7 mouse cellular contexts compared by ENCODE assay signal in the genomic region with DNA sequence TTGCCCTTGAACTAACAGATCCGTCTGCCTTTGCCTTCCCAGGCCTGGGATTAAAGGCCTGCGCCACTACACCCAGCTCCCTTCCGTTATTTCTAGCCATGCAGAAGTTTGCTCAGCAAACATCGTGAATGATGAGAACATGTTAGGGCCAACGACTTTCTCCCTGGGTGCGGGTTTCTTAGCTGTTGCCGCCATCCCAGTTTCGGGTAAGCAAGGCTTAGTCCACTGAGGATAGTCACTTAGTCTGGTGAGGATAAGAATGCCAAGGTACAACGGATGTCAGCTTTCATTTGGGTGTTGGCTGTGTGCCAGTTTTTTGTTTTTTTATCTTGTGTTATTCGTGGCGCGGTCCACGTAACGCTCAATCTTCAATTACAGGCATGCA. TPM values are rescaled to one million over a fixed set of nuclear protein-coding genes. Genes with fewer than 3 reads are reported as not detected.
DNase-seq lines count a peak whose midpoint lies in the region; ATAC-seq and TF ChIP-seq lines count a peak whose summit lies in the region.

No protein-coding gene starts in this region.

- H3K36me3 ChIP-seq in forebrain, postnatal 0 days (ENCODE audit: insufficient read depth): peaks cover 13% of the 10 kb centered on the region; the same call in 1 of the 2 replicates
- peaks cover 20% of the 10 kb centered on the region for H3K36me3 ChIP-seq in hindbrain, embryonic 14.5 days (replicated peaks; ENCODE audit: control insufficient read depth, insufficient read depth)
- H3K36me3 ChIP-seq in small intestine, adult 2 months (ENCODE audit: control insufficient read depth, insufficient read depth, low read length): peaks cover 12% of the 10 kb centered on the region

- peak overlapping the region; percentile 29 for H3K27ac ChIP-seq in cerebellum, adult 2 months (ENCODE audit: insufficient read depth, low read length)
- peak overlapping the region; percentile 78; the same call in 1 of the 2 replicates for H3K27ac ChIP-seq in forebrain, postnatal 0 days (ENCODE audit: low read depth, low read length)
- peak overlapping the region; percentile 79 for H3K27ac ChIP-seq in hindbrain, embryonic 14.5 days
- H3K27ac ChIP-seq in small intestine, adult 2 months (ENCODE audit: insufficient read depth, low read depth, low read length): peak overlapping the region; percentile 23

- peak overlapping the region; percentile 62 for H3K4me2 ChIP-seq in forebrain, postnatal 0 days (ENCODE audit: low read depth)
- H3K4me2 ChIP-seq in hindbrain, embryonic 14.5 days (replicated peaks): peak overlapping the region; percentile 49

- H3K4me1 ChIP-seq in cerebellum, adult 2 months (ENCODE audit: control insufficient read depth, insufficient read depth, low read length): no peaks in the 10 kb centered on the region
- H3K4me1 ChIP-seq in forebrain, postnatal 0 days (ENCODE audit: insufficient read depth): peaks cover 4% of the 10 kb centered on the region; the same call in 1 of the 2 replicates
- H3K4me1 ChIP-seq in hindbrain, embryonic 14.5 days (replicated peaks; ENCODE audit: control insufficient read depth, insufficient read depth, low read length): peaks cover 9% of the 10 kb centered on the region
- no peaks in the 10 kb centered on the region for H3K4me1 ChIP-seq in small intestine, adult 2 months (ENCODE audit: control insufficient read depth, insufficient read depth, insufficient read length, low read length)

- H3K4me3 ChIP-seq in cerebellum, adult 2 months (replicated peaks; ENCODE audit: insufficient read depth, low read depth, low read length): peak overlapping the region; percentile 70
- H3K4me3 ChIP-seq in forebrain, postnatal 0 days (ENCODE audit: low read depth, low read length): peak overlapping the region; percentile 86
- peak overlapping the region; percentile 80 for H3K4me3 ChIP-seq in hindbrain, embryonic 14.5 days (replicated peaks; ENCODE audit: low read length)
- H3K4me3 ChIP-seq in small intestine, adult 2 months (ENCODE audit: low read depth, low read length): peak overlapping the region; percentile 61

- no peak for ATAC-seq in Patski
- ATAC-seq in forebrain, postnatal 0 days: no peak
- ATAC-seq in hindbrain, embryonic 14.5 days (ENCODE audit: low FRiP score): peak; percentile 28; the same call in 1 of the 2 replicates
- ATAC-seq in megakaryocyte progenitor cell, adult 5-6 weeks (replicated peaks; ENCODE audit: poor library complexity): peak; percentile 59

- POLR2A ChIA-PET in Patski (lab: Charles Lee): interaction anchor here (1.1 to 1.3 kb wide), 2 partner anchors 11 to 114 kb away, joined by 4 to 5 read pairs; no protein-coding TSS in a partner anchor

- H3K27me3 ChIP-seq in Patski: no peaks in the 10 kb centered on the region
- H3K27me3 ChIP-seq in cerebellum, adult 2 months (ENCODE audit: control insufficient read depth, insufficient read depth, low read length): no peaks in the 10 kb centered on the region
- no peaks in the 10 kb centered on the region for H3K27me3 ChIP-seq in forebrain, postnatal 0 days (ENCODE audit: insufficient read depth, low read length)
- no peaks in the 10 kb centered on the region for H3K27me3 ChIP-seq in hindbrain, embryonic 14.5 days (ENCODE audit: control insufficient read depth, insufficient read depth, low read length)
- no peaks in the 10 kb centered on the region for H3K27me3 ChIP-seq in small intestine, adult 2 months (ENCODE audit: control insufficient read depth, insufficient read depth, low read length)

- in situ Hi-C loops in Patski (cut with MboI; ENCODE audit: low pct_unique_long_range_greater_than_20kb): no loop called here

- 10% methylated on average over 14 of the region's 14 CpGs for WGBS in cerebellum, adult 2 months
- WGBS in forebrain, postnatal 0 days: 36% methylated on average over 14 of the region's 14 CpGs
- WGBS in hindbrain, embryonic 14.5 days: 43% methylated on average over 14 of the region's 14 CpGs
- 12% methylated on average over 14 of the region's 14 CpGs for WGBS in small intestine, adult 2 months

- DNase-seq in Patski (ENCODE audit: low read depth, low spot score): peak; percentile 17
- peak; percentile 60 to 69 for DNase-seq in cerebellum, adult 2 months
- peak; percentile 35 for DNase-seq in forebrain, postnatal 0 days
- no peak for DNase-seq in hindbrain, embryonic 14.5 days (ENCODE audit: low spot score)
- peak; percentile 24 to 31 for DNase-seq in layer of hippocampus, postnatal 36 days

- CTCF ChIA-PET in Patski (lab: Charles Lee): interaction anchor here (1.6 kb wide), 1 partner anchor 27 kb away, joined by 4 read pairs; no protein-coding TSS in a partner anchor

- H3K9ac ChIP-seq in forebrain, postnatal 0 days: peak overlapping the region; percentile 58; the same call in 1 of the 2 replicates
- H3K9ac ChIP-seq in hindbrain, embryonic 14.5 days: peak overlapping the region; percentile 64

- no peak for TF ChIP-seq CTCF in Patski (IDR thresholded peaks at IDR 0.05)
- no peak for TF ChIP-seq CTCF in cerebellum, adult 2 months (IDR thresholded peaks at IDR 0.05; ENCODE audit: borderline replicate concordance, insufficient read depth, low read depth, low read length)
- TF ChIP-seq CTCF in forebrain, postnatal 0 days (IDR thresholded peaks at IDR 0.05; ENCODE audit: low read depth): no peak
- no peak for TF ChIP-seq CTCF in small intestine, adult 2 months (IDR thresholded peaks at IDR 0.05; ENCODE audit: extremely low read depth, insufficient read length, insufficient replicate concordance, low read depth, low read length)

- no peaks in the 10 kb centered on the region for H3K9me3 ChIP-seq in forebrain, postnatal 0 days (ENCODE audit: low read length)
- no peaks in the 10 kb centered on the region for H3K9me3 ChIP-seq in hindbrain, embryonic 14.5 days (ENCODE audit: control insufficient read depth, low read length)

- no peak for TF ChIP-seq POLR2A in cerebellum, adult 2 months (IDR thresholded peaks at IDR 0.05; ENCODE audit: borderline replicate concordance, insufficient read depth, low read length)
- no peak for TF ChIP-seq POLR2A in small intestine, adult 2 months (IDR thresholded peaks at IDR 0.05; ENCODE audit: low read depth, low read length)

RNA-seq across cellular contexts. Expression of a gene that starts 0.6 kb away (rescaled TPM):
- polyA plus RNA-seq in Patski (2021): 24.1 TPM
- polyA plus RNA-seq in cerebellum, adult 2 months (2012; rRNA removed): 29.2 TPM in 2 replicates
- 9.5 and 10.6 TPM in 2 replicates for total RNA-seq in forebrain, postnatal 0 days (2014; rRNA removed)
- 29.3 and 30.3 TPM in 2 replicates for polyA plus RNA-seq in forebrain, postnatal 0 days (2015; fragmentation: Nextera tagmentation; extraction: Ambion mirVana)
- polyA plus RNA-seq in hindbrain, embryonic 14.5 days (2014; fragmentation: Nextera tagmentation; extraction: Ambion mirVana): 26.5 and 28.0 TPM in 2 replicates
- 10 to 100 TPM; 26.0 to 27.3 TPM for total RNA-seq in layer of hippocampus, postnatal 36 days (2021)
- 11.3 and 14.8 TPM in 2 replicates for total RNA-seq in megakaryocyte progenitor cell, adult 5-6 weeks (2015)
- total RNA-seq in megakaryocyte progenitor cell, adult 5-6 weeks (2017): 9.7 and 20.9 TPM in 2 replicates
- polyA plus RNA-seq in small intestine, adult 2 months (2012; rRNA removed): 0.28 and 0.70 TPM in 2 replicates

RNA-seq across cellular contexts. Expression of a gene that starts 0.7 kb away (rescaled TPM):
- 19.9 TPM for polyA plus RNA-seq in Patski (2021)
- polyA plus RNA-seq in cerebellum, adult 2 months (2012; rRNA removed): 31.3 and 31.7 TPM in 2 replicates
- total RNA-seq in forebrain, postnatal 0 days (2014; rRNA removed): 5.1 and 6.8 TPM in 2 replicates
- polyA plus RNA-seq in forebrain, postnatal 0 days (2015; fragmentation: Nextera tagmentation; extraction: Ambion mirVana): 4.5 and 5.3 TPM in 2 replicates
- polyA plus RNA-seq in hindbrain, embryonic 14.5 days (2014; fragmentation: Nextera tagmentation; extraction: Ambion mirVana): 6.9 and 7.0 TPM in 2 replicates
- total RNA-seq in layer of hippocampus, postnatal 36 days (2021): 10 to 100 TPM; 22.8 to 23.9 TPM
- 7.5 and 13.9 TPM in 2 replicates for total RNA-seq in megakaryocyte progenitor cell, adult 5-6 weeks (2015)
- total RNA-seq in megakaryocyte progenitor cell, adult 5-6 weeks (2017): 15.5 and 22.7 TPM in 2 replicates
- 1.1 and 1.6 TPM in 2 replicates for polyA plus RNA-seq in small intestine, adult 2 months (2012; rRNA removed)

RNA-seq across cellular contexts. Expression of a gene that starts 41.4 kb away (rescaled TPM):
- not detected for polyA plus RNA-seq in Patski (2021)
- 0.06 and 0.07 TPM in 2 replicates for polyA plus RNA-seq in cerebellum, adult 2 months (2012; rRNA removed)
- total RNA-seq in forebrain, postnatal 0 days (2014; rRNA removed): 12.8 and 18.1 TPM in 2 replicates
- polyA plus RNA-seq in forebrain, postnatal 0 days (2015; fragmentation: Nextera tagmentation; extraction: Ambion mirVana): 7.7 and 9.8 TPM in 2 replicates
- 1.3 and 1.9 TPM in 2 replicates for polyA plus RNA-seq in hindbrain, embryonic 14.5 days (2014; fragmentation: Nextera tagmentation; extraction: Ambion mirVana)
- total RNA-seq in layer of hippocampus, postnatal 36 days (2021): 1 to 10 TPM; 3.6 to 4.1 TPM
- total RNA-seq in megakaryocyte progenitor cell, adult 5-6 weeks (2015): not detected in 2 replicates
- not detected in 2 replicates for total RNA-seq in megakaryocyte progenitor cell, adult 5-6 weeks (2017)
- polyA plus RNA-seq in small intestine, adult 2 months (2012; rRNA removed): 0.03 TPM in 1 of 2 replicates, not detected in the other

Comparison
In these comparisons a context has a peak if more than half of its experiments do, and no peak if none do; other contexts are left out.
1. ATAC-seq: peak in hindbrain, embryonic 14.5 days (single experiment) and megakaryocyte progenitor cell, adult 5-6 weeks (single experiment); none in Patski (single experiment) and forebrain, postnatal 0 days (single experiment).
2. H3K27ac ChIP-seq: peak in every context shown above with its lines; median percentile 79 in hindbrain, embryonic 14.5 days; 78 in forebrain, postnatal 0 days; 29 in cerebellum, adult 2 months; 23 in small intestine, adult 2 months.
3. RNA of a gene that starts 0.6 kb away (polyA plus RNA-seq): 29.3 to 30.3 TPM in forebrain, postnatal 0 days, 29.2 TPM in cerebellum, adult 2 months, 26.5 to 28.0 TPM in hindbrain, embryonic 14.5 days and 24.1 TPM in Patski (single experiment); 0.28 to 0.70 TPM in small intestine, adult 2 months; every median in the first group is over 10 times any median in the second.
4. Peak in every context shown above with its lines, with median percentiles within 50 percentile points of each other: H3K4me3 ChIP-seq.